Mouse (Mus musculus): ENCODE results near the gene Olfr904.
"Not testable (repeated sequence)": the region's sequence is repeated elsewhere in the genome, so short reads cannot be mapped to it uniquely, and the experiment has no call there.

Gene Olfr904

GRCm38 (mm10) chr9:38462844-38463243, at the start of gene Olfr904:
TSS of gene Olfr904 (plus strand) at chr9:38463144.
- no peak for DNase-seq (ENCODE audit: low read depth, low spot score)

GRCm38 (mm10) chr9:38413502-38413901, 49.4 kb upstream of the Olfr904 start:
- not testable (repeated sequence) for DNase-seq (ENCODE audit: low read depth, low spot score)

- DNase-seq (ENCODE audit: low read depth, low spot score) = no peak
Observed at GRCm38 (mm10) chr9:38423801-38424200, 39.1 kb upstream of the Olfr904 start.

GRCm38 (mm10) chr9:38427026-38427425, 35.9 kb upstream of the Olfr904 start:
- no peak for DNase-seq (ENCODE audit: low read depth, low spot score)

GRCm38 (mm10) chr9:38429155-38429554, 33.8 kb upstream of the Olfr904 start, which contains the start of gene Olfr901:
TSS of gene Olfr901 (plus strand) at chr9:38429455.
- no peak for DNase-seq (ENCODE audit: low read depth, low spot score)

DNA sequence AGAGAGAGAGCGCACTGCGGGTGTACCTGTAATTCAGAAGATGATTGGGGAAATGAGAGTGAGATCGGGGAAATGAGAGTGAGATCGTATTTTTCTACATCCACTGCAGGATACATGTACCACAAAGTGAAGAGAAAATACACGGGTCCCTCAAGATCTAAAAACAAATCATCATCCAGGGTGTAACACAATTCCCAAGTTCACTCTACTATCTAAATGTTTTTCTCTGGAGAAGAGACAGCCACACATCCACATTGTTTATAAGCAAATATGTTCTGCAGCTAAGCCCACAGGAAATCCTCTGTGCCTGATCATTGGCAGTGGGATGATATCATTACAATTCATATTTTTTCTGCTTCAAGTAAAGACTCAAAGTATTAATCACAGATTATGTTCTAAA, 15.6 kb upstream of the Olfr904 start, which contains the start of gene Olfr902:
Olfr902 (plus strand) TSS at position 301 of the 400 bp plus-strand sequence.
- DNase-seq (ENCODE audit: low read depth, low spot score) = no peak

GRCm38 (mm10) chr9:38470807-38471206, 7.9 kb downstream of the Olfr904 start, which contains the start of gene Olfr905:
TSS of gene Olfr905 (plus strand) at chr9:38471107.
- no peak for DNase-seq (ENCODE audit: low read depth, low spot score)

GRCm38 (mm10) chr9:38486785-38487184, 23.8 kb downstream of the Olfr904 start, which contains the start of gene Olfr906:
TSS of gene Olfr906 (plus strand) at chr9:38487085.
- no peak for DNase-seq (ENCODE audit: low read depth, low spot score)

DNA sequence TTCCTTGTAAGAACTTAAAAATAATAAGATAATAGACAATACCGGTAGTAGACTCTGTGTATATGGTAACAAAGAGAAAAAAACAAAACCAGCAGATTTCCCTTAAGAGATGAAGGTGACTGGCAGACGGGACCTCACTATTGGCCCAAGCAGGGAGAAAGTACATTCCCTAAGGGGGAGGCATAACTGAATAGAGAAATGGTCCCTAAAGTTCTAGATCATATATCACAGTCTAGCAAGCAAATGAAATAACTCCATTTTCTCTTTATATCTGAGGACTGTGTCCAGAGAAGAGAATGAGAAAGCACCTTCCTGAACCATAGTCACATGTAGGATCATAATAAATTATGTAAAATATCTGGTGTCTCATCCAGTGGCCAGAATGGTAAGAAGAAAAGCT, 32.6 kb downstream of the Olfr904 start, which contains the start of gene Olfr907:
Olfr907 (plus strand) TSS at position 301 of the 400 bp plus-strand sequence.
- DNase-seq (ENCODE audit: low read depth, low spot score) = no peak

- no peak for DNase-seq (ENCODE audit: low read depth, low spot score)
Observed at GRCm38 (mm10) chr9:38512353-38512752, 49.4 kb downstream of the Olfr904 start.

Data from telencephalon, adult 2 months (tissue).